Mouse (Mus musculus): ENCODE results near the gene S100a10.

DNA sequence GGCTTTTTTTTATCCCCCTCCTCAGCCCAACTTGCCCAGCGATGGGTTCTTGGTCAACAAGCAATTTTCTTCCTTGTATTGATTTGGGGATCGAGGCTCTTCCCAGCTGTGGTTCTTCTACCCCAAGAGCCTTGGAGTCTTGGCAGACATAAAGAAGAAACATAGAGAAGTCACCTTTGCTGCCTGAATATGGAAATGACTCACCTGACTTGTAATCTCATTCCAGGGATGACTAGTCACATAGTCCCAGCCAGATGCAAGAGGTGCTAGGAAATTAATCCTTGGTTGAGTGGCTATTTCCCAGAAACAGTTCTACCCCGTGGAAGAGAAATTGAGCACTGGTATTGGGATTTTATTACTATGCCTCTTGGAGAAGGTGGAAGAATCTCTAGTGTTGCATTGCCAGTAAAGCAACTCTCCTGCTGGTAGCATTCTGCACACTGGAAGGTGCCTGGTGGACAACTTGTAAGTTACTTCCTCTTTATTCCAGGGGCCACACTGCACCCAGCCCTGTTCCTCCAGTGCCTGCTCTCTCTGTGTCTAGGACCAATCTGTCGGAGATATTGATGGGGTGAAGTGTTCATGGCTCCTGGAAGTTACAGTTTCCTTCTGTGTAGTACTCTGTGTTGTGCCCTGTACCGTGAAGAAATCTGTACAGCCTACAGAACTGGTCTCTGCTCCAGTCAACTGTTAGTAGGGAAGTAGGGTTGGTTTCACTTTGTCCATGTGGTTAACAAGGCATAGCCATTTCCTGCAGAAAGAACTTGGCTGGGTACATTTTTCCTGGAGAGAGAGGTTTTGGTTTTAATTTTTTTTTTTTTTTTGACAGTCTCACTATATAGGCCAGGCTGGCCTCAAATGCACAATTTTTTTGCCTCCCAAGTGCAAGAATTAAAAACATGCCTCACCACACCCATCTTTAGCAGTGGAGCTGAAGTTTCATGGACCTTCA, 2.7 kb upstream of the S100a10 start:
- no peak for TF ChIP-seq CTCF (IDR thresholded peaks at IDR 0.05; ENCODE audit: borderline replicate concordance, insufficient read depth, low read length)
- no peak for TF ChIP-seq POLR2A (IDR thresholded peaks at IDR 0.05; ENCODE audit: low read depth, low read length)
